Mouse (Mus musculus): Measurements from ENCODE around the gene Cd19. TPM values are rescaled to one million over a fixed set of nuclear protein-coding genes. Genes with fewer than 3 reads are reported as not detected.
"Not testable (repeated sequence)": the region's sequence is repeated elsewhere in the genome, so short reads cannot be mapped to it uniquely, and the experiment has no call there.

The Cd19 gene
- polyA plus RNA-seq, 1 experiment from 2014 or later = not detected

DNA sequence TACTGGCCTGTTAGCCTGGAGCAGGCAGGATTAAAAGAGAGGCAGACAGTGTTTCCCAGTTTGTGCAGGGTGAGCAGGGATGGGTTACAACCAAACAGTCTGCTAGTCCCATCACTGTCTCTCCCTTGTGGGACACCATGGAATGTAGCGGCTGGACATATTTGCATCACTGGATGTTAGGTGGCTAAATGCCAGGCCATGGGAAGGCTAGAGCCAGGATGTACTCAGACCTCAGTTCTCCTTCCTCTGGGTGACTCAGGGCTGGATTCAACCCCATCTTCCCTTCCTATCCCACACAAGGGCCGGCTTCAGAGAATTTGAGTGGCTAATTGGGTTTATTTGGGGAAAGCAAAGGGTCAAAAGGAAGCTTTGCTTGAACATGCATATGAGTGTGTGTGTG, 6.0 kb downstream of the Cd19 start:
- H3K27me3 ChIP-seq (ENCODE audit: control insufficient read depth, insufficient read depth, low read length) = no peaks in the 10 kb centered on the region
- no peaks in the 10 kb centered on the region for H3K36me3 ChIP-seq (ENCODE audit: control insufficient read depth, insufficient read depth, low read length)
- H3K27ac ChIP-seq (ENCODE audit: low read depth, low read length) = no peak overlapping the region
- no peak overlapping the region for H3K4me3 ChIP-seq (ENCODE audit: low read depth, low read length)
- no peaks in the 10 kb centered on the region for H3K9me3 ChIP-seq (ENCODE audit: control insufficient read depth, low read length)
- no peaks in the 10 kb centered on the region for H3K4me1 ChIP-seq (ENCODE audit: control insufficient read depth, insufficient read depth, low read length)
- no peak for ATAC-seq (ENCODE audit: low read depth)
- no peak overlapping the region for H3K9ac ChIP-seq (replicated peaks; ENCODE audit: low read depth, low read length)
- H3K4me2 ChIP-seq (ENCODE audit: low read depth, low read length) = no peak overlapping the region
- WGBS = 83% methylated on average over 2 of the region's 2 CpGs

DNA sequence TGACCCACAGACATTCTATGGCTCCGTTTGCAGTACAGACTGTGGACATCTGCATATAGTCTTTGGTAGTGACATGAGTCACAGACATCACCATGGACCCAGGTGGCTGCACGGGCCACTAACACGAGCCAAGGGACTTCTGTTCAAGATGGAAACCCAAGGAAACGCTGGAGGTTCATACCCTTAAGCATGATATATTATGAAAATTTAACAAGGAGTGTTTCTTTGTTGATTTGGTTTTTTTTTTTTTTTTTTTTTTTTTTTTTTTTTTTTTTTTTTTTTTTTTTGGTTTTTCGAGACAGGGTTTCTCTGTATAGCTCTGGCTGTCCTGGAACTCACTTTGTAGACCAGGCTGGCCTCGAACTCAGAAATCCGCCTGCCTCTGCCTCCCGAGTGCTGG, 12.2 kb downstream of the Cd19 start:
- not testable (repeated sequence) for ATAC-seq (ENCODE audit: low read depth); H3K4me3 ChIP-seq (ENCODE audit: low read depth, low read length); H3K27ac ChIP-seq (ENCODE audit: low read depth, low read length); H3K4me1 ChIP-seq (ENCODE audit: control insufficient read depth, insufficient read depth, low read length); H3K9me3 ChIP-seq (ENCODE audit: control insufficient read depth, low read length); H3K27me3 ChIP-seq (ENCODE audit: control insufficient read depth, insufficient read depth, low read length); H3K4me2 ChIP-seq (ENCODE audit: low read depth, low read length); H3K36me3 ChIP-seq (ENCODE audit: control insufficient read depth, insufficient read depth, low read length); H3K9ac ChIP-seq (replicated peaks; ENCODE audit: low read depth, low read length)
- WGBS = 85% methylated on average over 7 of the region's 8 CpGs

DNA sequence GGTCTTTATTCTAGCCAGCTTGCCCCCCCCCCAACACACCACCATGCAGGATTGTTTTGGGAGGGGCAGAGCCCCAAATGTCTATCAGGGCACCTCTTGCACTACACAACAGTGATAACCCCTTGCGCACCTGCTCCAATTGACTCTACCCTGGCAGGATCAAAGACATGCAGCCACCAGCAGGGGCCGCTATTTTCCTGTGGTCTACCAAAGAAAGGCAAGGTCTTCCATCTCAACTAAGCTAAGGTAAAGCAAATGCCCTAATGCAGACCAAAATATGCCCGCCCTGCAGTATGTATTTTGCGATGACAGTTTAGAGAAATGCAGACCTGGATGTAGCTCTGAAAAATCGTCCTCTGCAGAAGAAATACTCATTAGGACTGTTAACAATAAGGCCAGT, 15.1 kb downstream of the Cd19 start:
- no peaks in the 10 kb centered on the region for H3K4me1 ChIP-seq (ENCODE audit: control insufficient read depth, insufficient read depth, low read length)
- ATAC-seq (ENCODE audit: low read depth) = no peak
- H3K27me3 ChIP-seq (ENCODE audit: control insufficient read depth, insufficient read depth, low read length) = no peaks in the 10 kb centered on the region
- no peak overlapping the region for H3K4me3 ChIP-seq (ENCODE audit: low read depth, low read length)
- H3K9ac ChIP-seq (replicated peaks; ENCODE audit: low read depth, low read length) = no peak overlapping the region
- H3K4me2 ChIP-seq (ENCODE audit: low read depth, low read length) = no peak overlapping the region
- no peak overlapping the region for H3K27ac ChIP-seq (ENCODE audit: low read depth, low read length)
- H3K36me3 ChIP-seq (ENCODE audit: control insufficient read depth, insufficient read depth, low read length) = no peaks in the 10 kb centered on the region
- H3K9me3 ChIP-seq (ENCODE audit: control insufficient read depth, low read length) = no peaks in the 10 kb centered on the region
- WGBS = 13% methylated on average over 5 of the region's 5 CpGs

DNA sequence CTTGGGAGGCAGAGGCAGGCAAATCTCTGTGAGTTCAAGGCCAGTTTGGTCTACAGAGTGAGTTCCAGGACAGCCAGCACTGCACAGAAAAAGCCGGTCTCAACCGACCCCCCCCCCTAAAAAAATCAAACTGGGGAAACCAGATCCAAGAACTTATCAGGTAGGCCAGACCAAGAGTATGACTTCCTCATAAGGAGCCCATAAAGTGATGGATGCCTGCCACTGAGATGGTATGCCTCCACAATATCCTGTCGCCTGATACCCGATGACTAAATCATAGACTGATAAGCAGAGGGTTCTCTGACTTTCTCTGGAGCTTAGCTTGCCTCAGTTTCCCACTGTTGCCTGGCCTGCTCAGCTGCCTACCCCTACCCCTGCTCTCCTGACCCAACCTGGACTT, 16.9 kb downstream of the Cd19 start:
- no peak for ATAC-seq (ENCODE audit: low read depth)
- no peaks in the 10 kb centered on the region for H3K36me3 ChIP-seq (ENCODE audit: control insufficient read depth, insufficient read depth, low read length)
- 95% methylated on average over 4 of the region's 4 CpGs for WGBS
- no peaks in the 10 kb centered on the region for H3K27me3 ChIP-seq (ENCODE audit: control insufficient read depth, insufficient read depth, low read length)
- no peak overlapping the region for H3K27ac ChIP-seq (ENCODE audit: low read depth, low read length)
- no peak overlapping the region for H3K4me2 ChIP-seq (ENCODE audit: low read depth, low read length)
- no peak overlapping the region for H3K9ac ChIP-seq (replicated peaks; ENCODE audit: low read depth, low read length)
- H3K9me3 ChIP-seq (ENCODE audit: control insufficient read depth, low read length) = no peaks in the 10 kb centered on the region
- no peaks in the 10 kb centered on the region for H3K4me1 ChIP-seq (ENCODE audit: control insufficient read depth, insufficient read depth, low read length)
- H3K4me3 ChIP-seq (ENCODE audit: low read depth, low read length) = no peak overlapping the region

DNA sequence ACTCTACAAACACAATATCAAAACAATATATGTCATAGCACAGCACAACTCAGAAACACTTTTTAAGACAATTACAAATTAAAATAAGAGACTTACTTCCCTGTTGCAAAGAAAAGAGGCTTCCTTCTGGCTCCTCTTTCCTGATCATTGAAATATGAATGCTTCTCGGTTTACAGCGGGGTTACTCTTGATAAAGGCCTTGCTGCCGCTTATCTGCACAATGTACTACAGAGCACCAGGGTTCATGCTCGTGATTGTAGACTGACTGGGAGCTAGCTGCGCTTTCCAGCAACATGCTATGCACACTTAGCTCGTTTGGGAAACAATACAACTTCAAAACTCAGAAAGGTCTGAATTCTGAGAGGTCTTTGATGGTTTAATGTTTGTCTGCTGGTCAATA, 17.5 kb downstream of the Cd19 start:
- Histone ChIP-seq H3K9ac (replicated peaks; ENCODE audit: low read depth, low read length) (no peak overlapping the region), H3K9me3 (ENCODE audit: control insufficient read depth, low read length) (no peaks in the 10 kb centered on the region), H3K4me3 (ENCODE audit: low read depth, low read length) (no peak overlapping the region), H3K4me2 (ENCODE audit: low read depth, low read length) (no peak overlapping the region), H3K27ac (ENCODE audit: low read depth, low read length) (no peak overlapping the region), H3K4me1 (ENCODE audit: control insufficient read depth, insufficient read depth, low read length) (no peaks in the 10 kb centered on the region), H3K27me3 (ENCODE audit: control insufficient read depth, insufficient read depth, low read length) (no peaks in the 10 kb centered on the region), H3K36me3 (ENCODE audit: control insufficient read depth, insufficient read depth, low read length) (no peaks in the 10 kb centered on the region)
- 61% methylated on average over 6 of the region's 6 CpGs for WGBS
- ATAC-seq (ENCODE audit: low read depth) = no peak

DNA sequence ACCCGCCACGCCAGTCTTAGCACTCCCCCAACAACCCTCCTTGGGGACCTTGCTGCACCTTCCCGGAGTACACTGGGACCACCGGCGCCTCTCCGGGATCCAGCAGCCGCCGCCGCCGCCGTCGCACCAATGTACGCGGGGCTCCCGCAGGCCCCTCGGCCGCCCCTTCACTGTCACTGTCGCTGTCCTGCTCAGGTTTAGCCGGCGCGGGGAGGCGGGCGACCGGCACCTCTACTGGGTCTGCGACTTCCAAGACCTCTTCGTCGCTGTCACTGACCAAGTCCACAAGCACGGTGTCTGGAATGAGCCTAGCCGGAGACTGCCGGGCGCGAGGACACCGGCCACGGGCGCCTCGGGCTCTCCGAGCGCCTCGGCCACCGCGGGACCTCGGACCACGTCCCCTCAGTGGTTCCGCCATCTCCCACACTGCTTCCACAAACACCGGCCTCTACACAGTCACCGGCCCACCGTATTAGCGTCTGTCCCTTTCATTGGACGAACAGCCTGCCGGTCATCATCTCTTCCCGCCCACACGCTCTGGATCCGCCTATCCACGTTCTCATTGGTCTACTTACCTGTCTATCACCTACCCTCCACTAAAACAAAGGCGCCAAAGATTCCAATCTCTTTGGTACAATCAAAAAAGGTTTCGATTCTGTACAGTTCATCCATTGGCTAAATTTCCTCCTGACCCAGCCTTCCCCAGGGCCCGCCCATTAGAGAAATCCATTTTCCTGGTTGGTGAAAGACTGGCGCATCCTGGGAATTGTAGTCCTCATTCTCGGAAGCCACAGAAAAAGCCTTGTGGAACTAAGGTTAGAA, 18.2 kb downstream of the Cd19 start, which contains the start of gene Nfatc2ip:
TSS of gene Nfatc2ip (minus strand) at position 440 of the 822 bp plus-strand sequence.
- H3K36me3 ChIP-seq (ENCODE audit: control insufficient read depth, insufficient read depth, low read length) = no peaks in the 10 kb centered on the region
- WGBS = under 1% methylated on average over 58 of the region's 59 CpGs
- peak; percentile 100 for ATAC-seq (ENCODE audit: low read depth)

DNA sequence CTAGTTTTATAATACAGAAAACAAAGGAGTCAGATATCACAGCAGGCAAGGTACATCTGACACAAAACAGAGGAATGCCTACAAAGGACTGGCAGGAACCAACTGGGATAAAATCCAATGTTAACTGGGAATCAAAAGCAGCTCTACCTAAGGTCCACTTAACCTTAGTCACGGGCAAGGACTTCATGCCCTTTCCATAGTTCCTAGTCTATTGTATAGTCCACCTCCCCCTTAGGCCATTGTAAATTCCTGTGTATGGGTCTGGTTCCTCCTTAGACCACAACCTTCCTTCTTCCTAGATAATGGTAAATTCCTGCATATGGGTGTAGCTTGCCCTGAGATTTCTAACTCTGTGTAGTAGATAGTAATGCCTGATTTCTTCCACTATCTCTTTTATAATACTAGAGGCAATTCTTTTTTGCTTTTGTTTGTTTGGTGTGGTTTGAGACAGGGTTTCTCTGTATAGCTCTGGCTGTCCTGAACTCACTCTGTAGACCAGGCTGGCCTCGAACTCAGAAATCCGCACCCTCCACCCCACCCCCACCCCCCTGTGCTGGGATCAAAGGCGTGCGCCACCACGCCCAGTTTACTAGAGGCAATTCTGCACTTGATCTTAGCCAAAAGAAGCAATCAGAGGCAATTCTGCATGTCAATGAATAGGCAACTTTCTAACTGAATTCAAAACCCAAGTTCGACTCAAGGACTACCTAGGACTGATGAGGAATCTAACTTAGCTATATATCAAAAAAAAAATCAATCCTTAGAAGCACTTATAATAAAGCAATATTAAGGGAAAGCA, 22.4 kb downstream of the Cd19 start:
- ATAC-seq (ENCODE audit: low read depth); H3K4me3 ChIP-seq (ENCODE audit: low read depth, low read length); H3K4me1 ChIP-seq (ENCODE audit: control insufficient read depth, insufficient read depth, low read length); H3K9me3 ChIP-seq (ENCODE audit: control insufficient read depth, low read length); H3K36me3 ChIP-seq (ENCODE audit: control insufficient read depth, insufficient read depth, low read length); H3K27me3 ChIP-seq (ENCODE audit: control insufficient read depth, insufficient read depth, low read length); H3K4me2 ChIP-seq (ENCODE audit: low read depth, low read length); H3K27ac ChIP-seq (ENCODE audit: low read depth, low read length); H3K9ac ChIP-seq (replicated peaks; ENCODE audit: low read depth, low read length): not testable (repeated sequence)
- WGBS = 95% methylated on average over 7 of the region's 7 CpGs

More for the DNA sequence above, 18.2 kb downstream of the Cd19 start, which contains the start of gene Nfatc2ip:
- Histone ChIP-seq H3K9ac (replicated peaks; ENCODE audit: low read depth, low read length) (peak within 1 kb of the TSS; percentile 82), H3K27ac (ENCODE audit: low read depth, low read length) (peak within 1 kb of the TSS; percentile 73; the same call in 1 of the 2 replicates), H3K27me3 (ENCODE audit: control insufficient read depth, insufficient read depth, low read length) (no peaks in the 10 kb centered on the region), H3K4me3 (ENCODE audit: low read depth, low read length) (peak within 1 kb of the TSS; percentile 86), H3K9me3 (ENCODE audit: control insufficient read depth, low read length) (no peaks in the 10 kb centered on the region), H3K4me2 (ENCODE audit: low read depth, low read length) (peak within 1 kb of the TSS; percentile 80), H3K4me1 (ENCODE audit: control insufficient read depth, insufficient read depth, low read length) (no peaks in the 10 kb centered on the region)

DNA sequence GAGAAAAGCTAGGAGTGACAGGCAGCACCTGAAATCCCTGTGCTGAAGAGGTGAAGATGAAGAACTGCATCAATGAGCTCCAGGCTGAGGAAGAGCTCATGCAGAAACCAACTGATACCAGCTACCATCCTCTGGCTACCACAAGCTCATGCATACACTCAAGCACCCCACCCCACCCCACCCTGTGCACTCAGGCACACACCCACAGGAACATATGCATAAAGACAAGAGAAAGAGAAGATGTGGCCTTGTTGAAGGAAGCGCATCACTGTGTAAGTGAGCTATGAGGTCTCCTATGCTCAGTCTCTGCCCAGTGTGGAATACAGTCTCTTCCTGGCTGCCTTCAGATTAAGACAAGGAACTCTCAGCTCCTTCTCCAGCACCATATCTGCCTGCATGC, 26.5 kb downstream of the Cd19 start:
- Histone ChIP-seq H3K9ac (replicated peaks; ENCODE audit: low read depth, low read length) (no peak overlapping the region), H3K27ac (ENCODE audit: low read depth, low read length) (no peak overlapping the region), H3K36me3 (ENCODE audit: control insufficient read depth, insufficient read depth, low read length) (peaks cover 14% of the 10 kb centered on the region), H3K9me3 (ENCODE audit: control insufficient read depth, low read length) (no peaks in the 10 kb centered on the region), H3K4me2 (ENCODE audit: low read depth, low read length) (no peak overlapping the region), H3K27me3 (ENCODE audit: control insufficient read depth, insufficient read depth, low read length) (no peaks in the 10 kb centered on the region), H3K4me3 (ENCODE audit: low read depth, low read length) (no peak overlapping the region), H3K4me1 (ENCODE audit: control insufficient read depth, insufficient read depth, low read length) (no peaks in the 10 kb centered on the region)
- no peak for ATAC-seq (ENCODE audit: low read depth)
- 100% methylated on average over 1 of the region's 1 CpGs for WGBS

DNA sequence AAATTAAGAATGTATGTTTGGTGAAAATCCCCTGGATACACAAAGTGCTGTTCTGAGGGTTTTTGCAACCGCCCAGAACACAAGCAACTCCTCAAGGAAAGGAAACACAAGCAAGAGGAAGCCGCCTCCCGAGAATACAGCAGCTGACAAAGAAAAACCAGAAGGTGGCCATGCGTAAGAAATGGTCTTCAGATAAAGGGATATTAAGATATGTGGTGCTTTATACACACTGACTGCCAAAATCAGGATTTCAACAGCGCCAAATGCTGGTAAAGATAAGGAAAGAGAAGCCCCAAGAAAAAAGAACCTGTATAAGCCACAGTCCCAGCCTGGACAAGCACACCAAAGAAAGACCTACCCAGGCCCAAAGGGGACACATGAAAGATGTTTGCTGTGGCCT, 31.1 kb downstream of the Cd19 start:
- no peak overlapping the region for H3K4me3 ChIP-seq (ENCODE audit: low read depth, low read length)

More for the DNA sequence above, 31.1 kb downstream of the Cd19 start:
- no peaks in the 10 kb centered on the region for H3K9me3 ChIP-seq (ENCODE audit: control insufficient read depth, low read length)
- ATAC-seq (ENCODE audit: low read depth) = no peak
- H3K4me1 ChIP-seq (ENCODE audit: control insufficient read depth, insufficient read depth, low read length) = no peaks in the 10 kb centered on the region
- 91% methylated on average over 5 of the region's 5 CpGs for WGBS
- H3K36me3 ChIP-seq (ENCODE audit: control insufficient read depth, insufficient read depth, low read length) = peaks cover 14% of the 10 kb centered on the region
- no peaks in the 10 kb centered on the region for H3K27me3 ChIP-seq (ENCODE audit: control insufficient read depth, insufficient read depth, low read length)
- H3K9ac ChIP-seq (replicated peaks; ENCODE audit: low read depth, low read length) = no peak overlapping the region
- no peak overlapping the region for H3K27ac ChIP-seq (ENCODE audit: low read depth, low read length)
- no peak overlapping the region for H3K4me2 ChIP-seq (ENCODE audit: low read depth, low read length)
